Mouse (Mus musculus): Measurements from ENCODE around the gene Sp7. TPM values are rescaled to one million over a fixed set of nuclear protein-coding genes. Genes with fewer than 3 reads are reported as not detected.
"Not testable (repeated sequence)": the region's sequence is repeated elsewhere in the genome, so short reads cannot be mapped to it uniquely, and the experiment has no call there.

The Sp7 gene
- polyA plus RNA-seq, 1 experiment from 2014 or later = 9.4 TPM

DNA sequence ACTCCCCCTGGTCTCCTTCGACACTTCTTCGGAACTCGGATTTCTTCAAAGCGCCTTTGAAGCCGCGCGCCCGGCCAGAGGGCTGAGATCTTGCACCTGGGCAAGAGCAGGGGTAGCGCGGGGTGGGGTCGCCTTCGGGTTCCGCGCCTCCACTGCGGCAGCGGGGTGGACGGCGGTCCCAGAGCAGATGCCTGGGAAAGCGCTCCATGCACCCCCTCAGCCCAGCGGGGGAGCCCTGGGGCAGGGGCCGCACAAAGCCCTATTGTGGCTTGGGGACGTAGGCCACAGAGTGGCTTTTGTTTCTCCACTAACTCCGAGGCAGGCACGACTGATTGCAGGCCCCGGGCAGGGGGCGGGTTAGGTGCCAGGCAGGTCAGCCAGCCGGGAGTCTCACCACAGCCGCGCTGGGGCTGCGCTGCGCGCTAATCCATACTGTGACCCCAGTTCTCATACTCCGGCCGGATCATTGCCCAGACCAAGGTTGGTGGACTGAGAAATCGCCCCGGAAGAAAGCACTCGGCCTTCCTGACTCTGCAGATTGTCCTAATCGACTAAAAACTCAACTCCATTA is 11.0 kb downstream of the Sp7 start:
- peak; percentile 49; the same call in 1 of the 2 replicates for ATAC-seq (ENCODE audit: insufficient number of reproducible peaks, insufficient read depth, low FRiP score, low TSS enrichment)
- H3K4me1 ChIP-seq = peaks cover 31% of the 10 kb centered on the region
- H3K36me3 ChIP-seq = no peaks in the 10 kb centered on the region
- peak overlapping the region; percentile 92 for H3K27ac ChIP-seq
- 2% methylated on average over 38 of the region's 38 CpGs for WGBS
- H3K9me3 ChIP-seq = no peaks in the 10 kb centered on the region
- H3K9ac ChIP-seq = peak overlapping the region; percentile 74
- peaks cover 17% of the 10 kb centered on the region for H3K27me3 ChIP-seq
- peak overlapping the region; percentile 71 for H3K4me2 ChIP-seq (replicated peaks)
- peak overlapping the region; percentile 39 for H3K4me3 ChIP-seq

DNA sequence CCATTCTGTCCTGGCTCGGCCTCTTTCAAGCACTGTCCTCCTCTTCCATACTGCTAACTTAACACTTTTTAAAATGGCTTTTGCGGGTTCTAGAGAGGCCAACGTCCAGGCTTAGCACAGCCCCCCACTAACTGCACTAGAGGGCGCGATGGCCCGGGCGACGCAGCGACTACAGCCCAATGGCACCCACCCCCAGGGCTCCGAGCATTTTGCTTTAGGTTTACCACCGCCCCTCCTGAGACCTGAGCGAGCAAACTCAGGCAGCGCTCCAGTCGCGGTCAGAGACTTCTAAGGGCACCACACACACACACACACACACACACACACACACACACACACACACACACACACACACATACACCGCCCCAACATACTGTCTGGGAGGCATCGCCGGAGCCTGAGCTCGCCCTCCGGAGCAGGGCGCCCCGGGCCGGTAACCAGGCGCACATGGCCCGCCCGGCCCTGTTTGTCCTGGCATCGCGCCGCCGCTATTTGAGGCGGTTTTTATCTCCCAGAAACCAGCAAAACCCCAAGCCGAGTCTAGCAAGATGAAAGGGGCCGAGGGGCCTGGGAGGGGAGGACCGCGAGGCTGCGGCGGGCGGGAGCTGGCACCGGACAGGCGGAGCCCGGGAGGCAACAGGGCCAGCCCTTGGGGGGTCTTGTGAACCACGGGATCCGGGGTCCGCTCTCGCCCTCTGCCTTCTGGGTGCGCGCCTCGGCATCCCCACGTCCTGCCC is 11.7 kb downstream of the Sp7 start:
- H3K27ac ChIP-seq = peak overlapping the region; percentile 92
- no peaks in the 10 kb centered on the region for H3K36me3 ChIP-seq
- peak; percentile 28 for ATAC-seq (ENCODE audit: insufficient number of reproducible peaks, insufficient read depth, low FRiP score, low TSS enrichment)
- H3K4me3 ChIP-seq = peak overlapping the region; percentile 39
- H3K9ac ChIP-seq = peak overlapping the region; percentile 74
- peaks cover 17% of the 10 kb centered on the region for H3K27me3 ChIP-seq
- H3K4me1 ChIP-seq = peaks cover 31% of the 10 kb centered on the region
- H3K4me2 ChIP-seq (replicated peaks) = peak overlapping the region; percentile 71
- WGBS = under 1% methylated on average over 44 of the region's 49 CpGs
- H3K9me3 ChIP-seq = no peaks in the 10 kb centered on the region

DNA sequence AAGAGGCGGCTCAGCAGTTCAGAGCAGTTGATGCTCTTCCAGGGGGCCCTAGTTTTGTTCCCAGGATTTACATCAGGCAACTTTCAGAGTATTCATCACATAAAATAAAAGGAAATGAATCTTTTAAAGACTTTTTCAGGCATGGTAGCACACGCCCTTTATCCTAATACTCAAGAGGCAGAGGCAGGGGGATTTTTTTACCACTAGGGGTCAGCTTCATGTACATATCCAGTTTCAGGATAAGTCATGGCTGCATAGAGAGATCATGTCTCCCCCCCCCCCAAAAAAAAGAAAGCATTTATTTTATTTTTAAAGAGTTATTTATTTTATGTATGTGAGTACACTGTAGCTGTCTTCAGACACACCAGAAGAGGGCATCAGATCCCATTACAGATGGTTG is 13.0 kb downstream of the Sp7 start:
- Histone ChIP-seq H3K27me3 (peaks cover 12% of the 10 kb centered on the region), H3K4me2 (replicated peaks) (no peak overlapping the region), H3K9me3 (no peaks in the 10 kb centered on the region), H3K4me1 (peaks cover 31% of the 10 kb centered on the region), H3K4me3 (no peak overlapping the region), H3K27ac (no peak overlapping the region), H3K36me3 (no peaks in the 10 kb centered on the region), H3K9ac (no peak overlapping the region)
- no peak for ATAC-seq (ENCODE audit: insufficient number of reproducible peaks, insufficient read depth, low FRiP score, low TSS enrichment)
- WGBS = 73% methylated on average over 2 of the region's 2 CpGs

DNA sequence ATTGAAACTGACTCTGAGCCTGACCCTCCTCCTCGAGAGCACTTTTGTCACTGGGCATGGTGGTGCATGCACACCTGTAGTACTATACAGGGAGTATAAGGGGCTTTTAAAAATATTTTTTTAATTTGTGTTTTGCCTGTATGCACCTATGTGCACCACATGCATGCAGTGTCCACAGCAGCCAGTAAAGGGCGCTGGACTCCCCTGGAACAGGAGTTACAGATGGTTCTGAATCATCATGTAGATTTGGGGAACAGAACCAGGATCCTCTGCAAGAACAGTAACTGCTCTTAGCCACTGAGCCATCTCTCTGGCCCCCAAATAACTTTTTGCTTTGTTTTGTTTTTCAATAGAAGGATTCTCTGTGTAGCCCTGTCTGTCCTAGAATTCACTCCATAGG is 14.8 kb downstream of the Sp7 start:
- no peaks in the 10 kb centered on the region for H3K36me3 ChIP-seq
- no peak overlapping the region for H3K9ac ChIP-seq
- H3K27me3 ChIP-seq = no peaks in the 10 kb centered on the region
- no peak for ATAC-seq (ENCODE audit: insufficient number of reproducible peaks, insufficient read depth, low FRiP score, low TSS enrichment)
- no peaks in the 10 kb centered on the region for H3K9me3 ChIP-seq
- no peak overlapping the region for H3K4me2 ChIP-seq (replicated peaks)
- H3K27ac ChIP-seq = no peak overlapping the region
- H3K4me1 ChIP-seq = peaks cover 14% of the 10 kb centered on the region
- H3K4me3 ChIP-seq = no peak overlapping the region
- 58% methylated on average over 2 of the region's 2 CpGs for WGBS

DNA sequence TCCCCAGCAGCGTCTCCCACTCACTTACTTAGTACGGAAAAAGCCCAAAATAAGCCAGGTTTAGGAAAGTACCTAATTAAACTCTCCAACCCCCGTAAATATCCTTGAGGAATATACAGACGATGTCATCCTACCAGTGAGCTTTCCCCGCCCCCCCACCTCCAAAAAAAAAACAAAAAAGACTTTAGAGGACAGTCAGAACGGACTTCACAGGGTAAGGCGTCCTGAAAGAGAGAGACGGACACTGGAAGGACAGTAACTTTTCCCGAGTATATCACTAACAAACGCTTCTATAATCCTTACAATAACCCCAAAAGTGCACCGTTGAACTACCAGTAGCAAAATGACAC is 16.1 kb downstream of the Sp7 start:
- Histone ChIP-seq H3K4me2 (replicated peaks) (peak overlapping the region; percentile 47), H3K36me3 (peaks cover 12% of the 10 kb centered on the region), H3K27ac (peak overlapping the region; percentile 30; the same call in 1 of the 2 replicates), H3K27me3 (no peaks in the 10 kb centered on the region), H3K4me1 (peaks cover 10% of the 10 kb centered on the region), H3K9me3 (no peaks in the 10 kb centered on the region), H3K4me3 (peak overlapping the region; percentile 71), H3K9ac (peak overlapping the region; percentile 30; the same call in 1 of the 2 replicates)
- 10% methylated on average over 11 of the region's 11 CpGs for WGBS
- ATAC-seq (ENCODE audit: insufficient number of reproducible peaks, insufficient read depth, low FRiP score, low TSS enrichment) = no peak

DNA sequence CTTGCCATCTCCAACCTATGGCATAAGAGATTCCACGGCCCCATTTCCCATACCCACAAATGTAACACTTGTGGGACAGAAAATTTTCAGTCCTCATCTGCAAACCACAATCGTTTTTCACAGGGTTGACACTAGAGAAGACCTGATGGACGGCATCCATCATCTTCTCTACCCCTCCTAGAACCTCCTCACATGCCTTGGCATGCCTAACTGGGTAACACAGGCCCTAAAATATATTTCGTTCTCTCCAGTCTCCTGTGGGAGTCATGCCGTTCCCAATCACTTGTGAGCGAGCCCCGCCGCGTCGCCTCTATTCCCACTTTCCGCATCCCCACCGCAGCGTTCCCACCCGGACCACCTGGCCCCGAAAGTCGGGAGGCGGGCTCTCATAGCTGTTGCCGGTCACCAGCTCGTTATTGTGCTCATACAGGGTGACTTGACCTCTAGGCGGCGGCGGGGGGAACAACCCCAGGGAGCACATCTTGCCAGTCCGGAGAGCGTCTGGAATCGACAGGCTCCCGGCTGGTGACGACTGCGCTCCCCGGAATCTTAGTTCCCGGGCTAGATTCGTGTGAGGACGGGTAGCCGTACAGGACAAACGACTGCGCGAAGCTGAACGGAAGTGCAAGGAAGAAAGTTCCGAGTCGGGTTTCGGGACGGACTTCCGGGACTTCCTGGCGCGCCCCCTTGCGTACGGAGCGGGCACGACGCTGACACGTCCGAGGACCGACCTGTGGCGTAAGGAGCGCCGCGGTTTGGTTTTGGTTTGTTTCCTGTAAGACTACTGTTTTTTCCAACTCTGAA is 16.6 kb downstream of the Sp7 start, which contains the start of gene Aaas:
Gene Aaas, minus strand, starts transcription at position 634 of the 804 bp plus-strand sequence.
- under 1% methylated on average over 56 of the region's 56 CpGs for WGBS
- H3K4me3 ChIP-seq = peak within 1 kb of the TSS; percentile 71
- peak; percentile 82 for ATAC-seq (ENCODE audit: insufficient number of reproducible peaks, insufficient read depth, low FRiP score, low TSS enrichment)
- H3K27ac ChIP-seq = peak within 1 kb of the TSS; percentile 71
- peak within 1 kb of the TSS; percentile 76 for H3K9ac ChIP-seq
- H3K36me3 ChIP-seq = peaks cover 18% of the 10 kb centered on the region
- no peaks in the 10 kb centered on the region for H3K27me3 ChIP-seq
- H3K4me1 ChIP-seq = peaks cover 9% of the 10 kb centered on the region
- H3K9me3 ChIP-seq = no peaks in the 10 kb centered on the region
- peak within 1 kb of the TSS; percentile 76 for H3K4me2 ChIP-seq (replicated peaks)

DNA sequence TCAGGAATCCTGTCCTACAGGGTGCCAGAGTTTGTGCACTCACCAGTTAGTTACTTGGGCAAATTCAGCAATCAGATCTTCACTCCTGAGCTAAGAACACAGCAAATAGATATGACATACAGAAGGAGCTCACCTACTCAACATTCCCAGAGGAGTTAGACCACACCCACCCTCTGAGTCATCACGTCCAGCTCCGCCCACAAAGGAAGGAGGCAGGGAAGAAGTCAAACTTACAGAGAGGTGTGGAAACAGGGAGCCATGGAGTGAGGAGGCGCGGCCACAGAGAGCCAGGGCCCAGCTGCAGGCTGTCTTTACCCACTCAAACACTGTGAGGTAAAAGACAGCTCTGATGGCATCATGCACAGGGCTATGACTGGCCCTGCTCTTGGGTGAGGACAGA is 20.5 kb downstream of the Sp7 start:
- H3K4me3 ChIP-seq = no peak overlapping the region
- WGBS = 75% methylated on average over 4 of the region's 4 CpGs
- no peak overlapping the region for H3K9ac ChIP-seq
- no peaks in the 10 kb centered on the region for H3K27me3 ChIP-seq
- peaks cover 29% of the 10 kb centered on the region for H3K36me3 ChIP-seq
- H3K4me1 ChIP-seq = peaks cover 9% of the 10 kb centered on the region
- no peak for ATAC-seq (ENCODE audit: insufficient number of reproducible peaks, insufficient read depth, low FRiP score, low TSS enrichment)
- no peak overlapping the region for H3K27ac ChIP-seq
- no peaks in the 10 kb centered on the region for H3K9me3 ChIP-seq
- H3K4me2 ChIP-seq (replicated peaks) = no peak overlapping the region

DNA sequence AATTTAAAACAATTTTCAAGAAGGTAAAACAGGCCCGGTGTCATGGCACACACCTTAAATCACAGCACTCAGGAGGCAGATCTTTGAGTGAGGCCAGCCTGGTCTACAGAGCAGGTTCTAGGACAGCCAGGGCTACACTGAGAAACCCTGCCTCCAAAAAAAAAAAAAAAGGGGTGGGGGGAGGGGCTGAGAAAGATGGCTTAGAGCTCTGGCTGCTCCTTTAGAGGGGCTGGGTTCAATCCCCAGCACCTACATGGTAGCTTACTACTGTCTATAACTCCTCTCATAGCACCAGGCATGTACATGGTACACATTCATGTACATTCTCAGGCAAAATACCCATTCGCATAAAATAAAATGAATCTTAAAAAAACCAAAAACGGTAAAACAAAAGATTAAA is 22.5 kb downstream of the Sp7 start:
- no peak overlapping the region for H3K4me2 ChIP-seq (replicated peaks)
- no peak overlapping the region for H3K9ac ChIP-seq
- H3K27ac ChIP-seq = no peak overlapping the region
- no peaks in the 10 kb centered on the region for H3K27me3 ChIP-seq
- no peak overlapping the region for H3K4me3 ChIP-seq
- no peak for ATAC-seq (ENCODE audit: insufficient number of reproducible peaks, insufficient read depth, low FRiP score, low TSS enrichment)
- peaks cover 40% of the 10 kb centered on the region for H3K36me3 ChIP-seq
- H3K4me1 ChIP-seq = no peaks in the 10 kb centered on the region
- WGBS = 93% methylated on average over 3 of the region's 3 CpGs
- H3K9me3 ChIP-seq = no peaks in the 10 kb centered on the region

DNA sequence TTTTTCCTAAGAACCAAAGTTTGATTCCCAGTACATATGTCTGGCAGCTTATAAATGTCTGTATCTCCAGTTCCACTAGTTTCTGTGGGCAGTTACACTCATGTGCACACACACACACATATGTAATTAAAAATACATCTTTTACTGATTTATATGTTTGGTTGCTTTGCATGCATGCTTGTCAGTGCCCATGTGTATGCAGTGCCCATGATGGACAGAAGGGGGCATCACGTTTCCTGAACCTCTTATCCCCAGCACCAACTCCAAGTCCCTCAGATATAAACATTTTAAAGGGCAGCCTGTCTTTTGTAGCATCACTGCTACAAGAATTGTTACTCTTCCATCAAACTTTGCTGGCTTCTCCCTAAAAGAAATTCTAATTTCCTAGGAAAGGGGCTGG is 25.4 kb downstream of the Sp7 start:
- Histone ChIP-seq H3K9ac (no peak overlapping the region), H3K4me2 (replicated peaks) (no peak overlapping the region), H3K36me3 (peaks cover 63% of the 10 kb centered on the region), H3K4me3 (no peak overlapping the region), H3K4me1 (no peaks in the 10 kb centered on the region), H3K27ac (no peak overlapping the region), H3K9me3 (no peaks in the 10 kb centered on the region), H3K27me3 (no peaks in the 10 kb centered on the region)
- WGBS = 8% methylated on average over 1 of the region's 1 CpGs
- ATAC-seq (ENCODE audit: insufficient number of reproducible peaks, insufficient read depth, low FRiP score, low TSS enrichment) = no peak

DNA sequence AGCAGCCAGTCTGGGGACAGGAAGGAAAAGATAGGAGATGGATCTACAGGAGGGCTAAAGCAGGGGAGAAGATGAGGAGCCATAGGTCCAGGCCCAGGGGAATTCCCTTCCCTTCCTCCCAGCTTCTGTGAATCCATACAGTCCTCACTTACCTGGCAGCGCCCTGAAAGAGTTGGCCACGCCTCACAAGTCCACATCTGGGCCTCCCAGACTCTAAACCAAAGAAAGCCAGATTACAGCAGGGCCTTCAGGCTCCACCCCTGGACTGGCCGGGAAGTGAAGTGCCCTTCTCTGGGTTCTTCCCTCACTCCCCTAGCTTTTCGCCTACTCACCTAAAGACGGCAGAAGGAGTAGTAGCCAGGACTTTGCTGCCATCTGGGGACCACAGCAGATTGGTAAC is 27.4 kb downstream of the Sp7 start:
- Histone ChIP-seq H3K4me1 (no peaks in the 10 kb centered on the region), H3K36me3 (peaks cover 63% of the 10 kb centered on the region), H3K4me3 (no peak overlapping the region), H3K9me3 (no peaks in the 10 kb centered on the region), H3K9ac (no peak overlapping the region), H3K4me2 (replicated peaks) (no peak overlapping the region), H3K27me3 (no peaks in the 10 kb centered on the region), H3K27ac (no peak overlapping the region)
- ATAC-seq (ENCODE audit: insufficient number of reproducible peaks, insufficient read depth, low FRiP score, low TSS enrichment) = no peak
- WGBS = 76% methylated on average over 5 of the region's 5 CpGs

DNA sequence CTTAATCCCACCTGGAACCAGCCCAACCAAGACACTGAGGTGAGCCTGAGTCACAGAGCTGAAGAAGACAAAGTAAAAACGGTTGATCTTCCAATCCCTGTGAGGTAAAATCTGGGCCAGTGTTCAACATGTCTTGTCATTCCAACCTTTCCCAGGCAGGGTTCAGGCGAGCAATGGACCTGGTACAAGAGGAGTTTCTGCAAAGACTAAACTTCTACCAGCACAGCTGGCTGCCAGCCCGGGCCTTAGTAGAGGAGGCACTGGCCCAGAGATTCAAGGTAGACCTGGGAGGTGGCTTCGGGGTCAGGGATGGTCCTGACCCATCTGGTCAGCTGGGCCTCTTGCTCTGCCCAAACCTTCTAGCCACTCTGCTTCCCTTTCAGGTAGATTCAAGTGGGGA is 30.0 kb downstream of the Sp7 start:
- H3K27me3 ChIP-seq = no peaks in the 10 kb centered on the region
- H3K27ac ChIP-seq = no peak overlapping the region
- no peak overlapping the region for H3K4me3 ChIP-seq
- no peak overlapping the region for H3K4me2 ChIP-seq (replicated peaks)
- WGBS = 78% methylated on average over 4 of the region's 4 CpGs
- peaks cover 14% of the 10 kb centered on the region for H3K4me1 ChIP-seq
- no peak overlapping the region for H3K9ac ChIP-seq
- H3K36me3 ChIP-seq = peaks cover 76% of the 10 kb centered on the region
- H3K9me3 ChIP-seq = no peaks in the 10 kb centered on the region
- no peak for ATAC-seq (ENCODE audit: insufficient number of reproducible peaks, insufficient read depth, low FRiP score, low TSS enrichment)

DNA sequence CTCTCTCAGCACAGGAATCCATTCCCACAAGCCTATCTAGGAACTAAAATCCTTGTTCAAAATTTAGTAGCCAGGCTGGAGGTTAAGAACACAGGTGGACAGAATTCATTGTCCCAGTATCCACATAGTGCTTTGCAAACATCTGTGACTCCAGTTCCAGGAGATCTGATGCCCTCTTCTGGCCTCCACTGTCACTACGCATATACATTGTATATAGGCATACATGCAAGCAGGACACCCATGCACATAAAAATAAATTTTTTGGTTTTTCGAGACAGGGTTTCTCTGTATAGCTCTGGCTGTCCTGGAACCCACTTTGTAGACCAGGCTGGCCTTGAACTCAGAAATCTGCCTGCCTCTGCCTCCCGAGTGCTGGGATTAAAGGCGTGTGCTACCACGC is 31.1 kb downstream of the Sp7 start:
- Histone ChIP-seq H3K36me3 (peaks cover 76% of the 10 kb centered on the region), H3K4me1 (peaks cover 20% of the 10 kb centered on the region)
- H3K27ac ChIP-seq; H3K9me3 ChIP-seq; H3K4me3 ChIP-seq; H3K27me3 ChIP-seq; H3K9ac ChIP-seq; H3K4me2 ChIP-seq (replicated peaks); ATAC-seq (ENCODE audit: insufficient number of reproducible peaks, insufficient read depth, low FRiP score, low TSS enrichment): not testable (repeated sequence)
- WGBS = 94% methylated on average over 5 of the region's 5 CpGs
